Mouse (Mus musculus): ENCODE data around the gene Trmt61a. TPM values are rescaled to one million over a fixed set of nuclear protein-coding genes. Genes with fewer than 3 reads are reported as not detected.

Trmt61a gene
- total RNA-seq, 4 experiments from 2014 or later: 12.8 to 16.6 (median 16.0) TPM

Other genes starting within 250 kb of the Trmt61a start
- gene Tnfaip2, start 235.6 kb upstream of the Trmt61a start, total RNA-seq (2022): 10 to 100 TPM; 14.3 to 28.0 (median 17.7) TPM
- not detected for gene Gm266, start 192.3 kb upstream of the Trmt61a start, total RNA-seq (2022)
- 100 to 1,000 TPM; 301 to 395 (median 347) TPM for gene Eif5, start 140.1 kb upstream of the Trmt61a start, total RNA-seq (2022)
- gene Mark3, start 103.6 kb upstream of the Trmt61a start, total RNA-seq (2022): 100 to 1,000 TPM in 1 of 4 experiments, 10 to 100 TPM in 3; 78.4 to 115 (median 93.2) TPM
- 100 to 1,000 TPM in 1 of 4 experiments, 10 to 100 TPM in 3; 50.3 to 118 (median 79.5) TPM for gene Ckb, start 5.8 kb upstream of the Trmt61a start, total RNA-seq (2022)
- 10 to 100 TPM; 39.2 to 41.7 (median 40.0) TPM for gene Bag5, start 35.2 kb downstream of the Trmt61a start, total RNA-seq (2022)
- 10 to 100 TPM; 65.7 to 82.3 (median 74.3) TPM for gene Apopt1, start 35.2 kb downstream of the Trmt61a start, total RNA-seq (2022)
- 100 to 1,000 TPM in 2 of 4 experiments, 10 to 100 TPM in 2; 87.5 to 137 (median 109) TPM for gene Klc1, start 80.7 kb downstream of the Trmt61a start, total RNA-seq (2022)
- gene Xrcc3, start 135.8 kb downstream of the Trmt61a start, total RNA-seq (2022): 10 to 100 TPM; 17.5 to 22.1 (median 19.4) TPM
- 100 to 1,000 TPM; 113 to 145 (median 123) TPM for gene Zfyve21, start 136.1 kb downstream of the Trmt61a start, total RNA-seq (2022)
- 10 to 100 TPM; 16.0 to 26.6 (median 18.7) TPM for gene Ppp1r13b, start 230.0 kb downstream of the Trmt61a start, total RNA-seq (2022)